Mouse (Mus musculus): Measurements from ENCODE around the gene Trappc3. TPM values are rescaled to one million over a fixed set of nuclear protein-coding genes. Genes with fewer than 3 reads are reported as not detected.
A peak's percentile ranks its signal among the peaks of the same experiment; 100 is the strongest.

Gene Trappc3
- polyA plus RNA-seq, 1 experiment from 2014 or later = 199 TPM

- Histone ChIP-seq H3K4me2 (ENCODE audit: low read length) (no peak overlapping the region), H3K4me3 (ENCODE audit: low read length) (no peak overlapping the region), H3K27me3 (replicated peaks; ENCODE audit: control insufficient read depth, insufficient read depth, low read length) (no peaks in the 10 kb centered on the region), H3K27ac (ENCODE audit: low read depth, low read length) (no peak overlapping the region), H3K36me3 (ENCODE audit: control insufficient read depth, insufficient read depth, low read length) (peaks cover 11% of the 10 kb centered on the region), H3K9me3 (ENCODE audit: control insufficient read depth, low read length) (no peaks in the 10 kb centered on the region), H3K4me1 (ENCODE audit: control insufficient read depth, insufficient read depth, low read depth, low read length) (no peaks in the 10 kb centered on the region; the same call in 1 of the 2 replicates), H3K9ac (ENCODE audit: low read depth, low read length) (no peak overlapping the region)
- no peak for ATAC-seq
- WGBS = 87% methylated on average over 16 of the region's 16 CpGs
Measured at GRCm38 (mm10) chr4:126311566-126312200, 49.6 kb downstream of the Trappc3 start.

- WGBS = 39% methylated on average over 5 of the region's 5 CpGs
- Histone ChIP-seq H3K4me1 (ENCODE audit: control insufficient read depth, insufficient read depth, low read depth, low read length) (no peaks in the 10 kb centered on the region; the same call in 1 of the 2 replicates), H3K27ac (ENCODE audit: low read depth, low read length) (no peak overlapping the region), H3K36me3 (ENCODE audit: control insufficient read depth, insufficient read depth, low read length) (peaks cover 21% of the 10 kb centered on the region), H3K27me3 (replicated peaks; ENCODE audit: control insufficient read depth, insufficient read depth, low read length) (no peaks in the 10 kb centered on the region), H3K4me3 (ENCODE audit: low read length) (no peak overlapping the region), H3K9me3 (ENCODE audit: control insufficient read depth, low read length) (no peaks in the 10 kb centered on the region), H3K9ac (ENCODE audit: low read depth, low read length) (no peak overlapping the region), H3K4me2 (ENCODE audit: low read length) (no peak overlapping the region)
- no peak for ATAC-seq
Measured at GRCm38 (mm10) chr4:126313202-126313601, 51.1 kb downstream of the Trappc3 start.

- Histone ChIP-seq H3K4me2 (ENCODE audit: low read length) (no peak overlapping the region), H3K27ac (ENCODE audit: low read depth, low read length) (no peak overlapping the region), H3K27me3 (replicated peaks; ENCODE audit: control insufficient read depth, insufficient read depth, low read length) (no peaks in the 10 kb centered on the region), H3K4me3 (ENCODE audit: low read length) (no peak overlapping the region), H3K9ac (ENCODE audit: low read depth, low read length) (no peak overlapping the region), H3K9me3 (ENCODE audit: control insufficient read depth, low read length) (no peaks in the 10 kb centered on the region), H3K4me1 (ENCODE audit: control insufficient read depth, insufficient read depth, low read depth, low read length) (no peaks in the 10 kb centered on the region; the same call in 1 of the 2 replicates), H3K36me3 (ENCODE audit: control insufficient read depth, insufficient read depth, low read length) (peaks cover 22% of the 10 kb centered on the region)
- ATAC-seq = no peak
- 56% methylated on average over 10 of the region's 10 CpGs for WGBS
Measured at GRCm38 (mm10) chr4:126314393-126314792, 52.3 kb downstream of the Trappc3 start.

- Histone ChIP-seq H3K4me1 (ENCODE audit: control insufficient read depth, insufficient read depth, low read depth, low read length) (peaks cover 9% of the 10 kb centered on the region), H3K36me3 (ENCODE audit: control insufficient read depth, insufficient read depth, low read length) (peaks cover 22% of the 10 kb centered on the region), H3K27me3 (replicated peaks; ENCODE audit: control insufficient read depth, insufficient read depth, low read length) (no peaks in the 10 kb centered on the region), H3K9me3 (ENCODE audit: control insufficient read depth, low read length) (no peaks in the 10 kb centered on the region), H3K4me2 (ENCODE audit: low read length) (no peak overlapping the region), H3K4me3 (ENCODE audit: low read length) (no peak overlapping the region), H3K9ac (ENCODE audit: low read depth, low read length) (no peak overlapping the region; the same call in 1 of the 2 replicates), H3K27ac (ENCODE audit: low read depth, low read length) (no peak overlapping the region)
- no peak for ATAC-seq
- WGBS = 39% methylated on average over 5 of the region's 5 CpGs
Measured at GRCm38 (mm10) chr4:126315931-126316330, 53.8 kb downstream of the Trappc3 start.

GRCm38 (mm10) chr4:126316443-126317040, 54.4 kb downstream of the Trappc3 start:
- no peak overlapping the region for H3K4me2 ChIP-seq (ENCODE audit: low read length)
- H3K9me3 ChIP-seq (ENCODE audit: control insufficient read depth, low read length) = no peaks in the 10 kb centered on the region
- H3K4me3 ChIP-seq (ENCODE audit: low read length) = no peak overlapping the region
- WGBS = 92% methylated on average over 13 of the region's 13 CpGs
- H3K36me3 ChIP-seq (ENCODE audit: control insufficient read depth, insufficient read depth, low read length) = peaks cover 22% of the 10 kb centered on the region
- H3K9ac ChIP-seq (ENCODE audit: low read depth, low read length) = no peak overlapping the region
- no peaks in the 10 kb centered on the region for H3K27me3 ChIP-seq (replicated peaks; ENCODE audit: control insufficient read depth, insufficient read depth, low read length)
- peaks cover 9% of the 10 kb centered on the region for H3K4me1 ChIP-seq (ENCODE audit: control insufficient read depth, insufficient read depth, low read depth, low read length)
- H3K27ac ChIP-seq (ENCODE audit: low read depth, low read length) = no peak overlapping the region
- no peak for ATAC-seq

GRCm38 (mm10) chr4:126319806-126320205, 57.7 kb downstream of the Trappc3 start:
- peaks cover 22% of the 10 kb centered on the region for H3K36me3 ChIP-seq (ENCODE audit: control insufficient read depth, insufficient read depth, low read length)
- WGBS = 93% methylated on average over 6 of the region's 6 CpGs
- ATAC-seq = no peak
- peaks cover 14% of the 10 kb centered on the region for H3K4me1 ChIP-seq (ENCODE audit: control insufficient read depth, insufficient read depth, low read depth, low read length)
- peaks cover 6% of the 10 kb centered on the region; the same call in 1 of the 2 replicates for H3K27me3 ChIP-seq (replicated peaks; ENCODE audit: control insufficient read depth, insufficient read depth, low read length)
- no peak overlapping the region for H3K4me2 ChIP-seq (ENCODE audit: low read length)
- no peak overlapping the region for H3K4me3 ChIP-seq (ENCODE audit: low read length)
- H3K9me3 ChIP-seq (ENCODE audit: control insufficient read depth, low read length) = no peaks in the 10 kb centered on the region
- no peak overlapping the region for H3K27ac ChIP-seq (ENCODE audit: low read depth, low read length)
- no peak overlapping the region for H3K9ac ChIP-seq (ENCODE audit: low read depth, low read length)

- WGBS = under 1% methylated on average over 79 of the region's 80 CpGs
- Histone ChIP-seq H3K27me3 (replicated peaks; ENCODE audit: control insufficient read depth, insufficient read depth, low read length) (peaks cover 6% of the 10 kb centered on the region; the same call in 1 of the 2 replicates), H3K4me3 (ENCODE audit: low read length) (peak within 1 kb of the TSS; percentile 53), H3K9ac (ENCODE audit: low read depth, low read length) (peak within 1 kb of the TSS; percentile 82), H3K27ac (ENCODE audit: low read depth, low read length) (peak within 1 kb of the TSS; percentile 86), H3K4me1 (ENCODE audit: control insufficient read depth, insufficient read depth, low read depth, low read length) (peaks cover 22% of the 10 kb centered on the region), H3K36me3 (ENCODE audit: control insufficient read depth, insufficient read depth, low read length) (peaks cover 13% of the 10 kb centered on the region), H3K9me3 (ENCODE audit: control insufficient read depth, low read length) (no peaks in the 10 kb centered on the region), H3K4me2 (ENCODE audit: low read length) (peak within 1 kb of the TSS; percentile 78)
- peak; percentile 90 for ATAC-seq
Measured at GRCm38 (mm10) chr4:126321111-126321853, 59.2 kb downstream of the Trappc3 start, which contains the start of gene Adprhl2. Adprhl2 (minus strand) TSS chr4:126321703.

GRCm38 (mm10) chr4:126321854-126322511, 59.9 kb downstream of the Trappc3 start:
- 52% methylated on average over 28 of the region's 28 CpGs for WGBS
- H3K27me3 ChIP-seq (replicated peaks; ENCODE audit: control insufficient read depth, insufficient read depth, low read length) = peaks cover 6% of the 10 kb centered on the region; the same call in 1 of the 2 replicates
- H3K9me3 ChIP-seq (ENCODE audit: control insufficient read depth, low read length) = no peaks in the 10 kb centered on the region
- H3K4me3 ChIP-seq (ENCODE audit: low read length) = peak overlapping the region; percentile 53
- ATAC-seq = peak; percentile 41; the same call in 1 of the 2 replicates
- H3K36me3 ChIP-seq (ENCODE audit: control insufficient read depth, insufficient read depth, low read length) = peaks cover 9% of the 10 kb centered on the region
- peak overlapping the region; percentile 61 for H3K4me2 ChIP-seq (ENCODE audit: low read length)
- H3K9ac ChIP-seq (ENCODE audit: low read depth, low read length) = peak overlapping the region; percentile 47; the same call in 1 of the 2 replicates
- no peak overlapping the region for H3K27ac ChIP-seq (ENCODE audit: low read depth, low read length)
- H3K4me1 ChIP-seq (ENCODE audit: control insufficient read depth, insufficient read depth, low read depth, low read length) = peaks cover 22% of the 10 kb centered on the region
